Mouse (Mus musculus): Measurements from ENCODE around the gene Snx11. TPM values are rescaled to one million over a fixed set of nuclear protein-coding genes. Genes with fewer than 3 reads are reported as not detected.
"Not testable (repeated sequence)": the region's sequence is repeated elsewhere in the genome, so short reads cannot be mapped to it uniquely, and the experiment has no call there.

Snx11 gene
- polyA plus RNA-seq, 1 experiment from 2014 or later = 10.9 TPM

- Histone ChIP-seq H3K9me3 (replicated peaks) (no peaks in the 10 kb centered on the region), H3K4me3 (peak overlapping the region; percentile 73), H3K36me3 (no peaks in the 10 kb centered on the region; the same call in 1 of the 2 replicates), H3K27me3 (no peaks in the 10 kb centered on the region), H3K4me1 (replicated peaks) (peaks cover 28% of the 10 kb centered on the region), H3K27ac (no peak overlapping the region), H3K9ac (no peak overlapping the region; the same call in 1 of the 2 replicates), H3K4me2 (peak overlapping the region; percentile 81)
- no peak for ATAC-seq (replicated peaks; ENCODE audit: insufficient number of reproducible peaks, insufficient read depth, low FRiP score, low read depth)
- WGBS = 11% methylated on average over 1 of the region's 1 CpGs
Measured at GRCm38 (mm10) chr11:96790681-96791080, 13.3 kb upstream of the Snx11 start.

- ATAC-seq (replicated peaks; ENCODE audit: insufficient number of reproducible peaks, insufficient read depth, low FRiP score, low read depth) = no peak
- peak overlapping the region; percentile 82 for H3K9ac ChIP-seq
- peaks cover 28% of the 10 kb centered on the region for H3K4me1 ChIP-seq (replicated peaks)
- H3K27me3 ChIP-seq = no peaks in the 10 kb centered on the region
- H3K9me3 ChIP-seq (replicated peaks) = no peaks in the 10 kb centered on the region
- peak overlapping the region; percentile 73 for H3K4me3 ChIP-seq
- H3K27ac ChIP-seq = peak overlapping the region; percentile 97
- 13% methylated on average over 5 of the region's 5 CpGs for WGBS
- H3K4me2 ChIP-seq = peak overlapping the region; percentile 81
- no peaks in the 10 kb centered on the region; the same call in 1 of the 2 replicates for H3K36me3 ChIP-seq
Measured at GRCm38 (mm10) chr11:96789990-96790389, 12.6 kb upstream of the Snx11 start.

- peak; percentile 98 for ATAC-seq (replicated peaks; ENCODE audit: insufficient number of reproducible peaks, insufficient read depth, low FRiP score, low read depth)
- WGBS = under 1% methylated on average over 93 of the region's 93 CpGs
Measured at GRCm38 (mm10) chr11:96788871-96789795, 11.8 kb upstream of the Snx11 start, which contains the start of gene Cbx1. Gene Cbx1 (plus strand): TSS chr11:96789127.

GRCm38 (mm10) chr11:96786731-96787450 is 9.5 kb upstream of the Snx11 start:
- peaks cover 19% of the 10 kb centered on the region for H3K4me1 ChIP-seq (replicated peaks)
- H3K36me3 ChIP-seq = no peaks in the 10 kb centered on the region
- WGBS = 38% methylated on average over 9 of the region's 9 CpGs
- no peak overlapping the region for H3K27ac ChIP-seq
- H3K4me2 ChIP-seq = no peak overlapping the region
- no peaks in the 10 kb centered on the region for H3K9me3 ChIP-seq (replicated peaks)
- H3K4me3 ChIP-seq = no peak overlapping the region
- no peak for ATAC-seq (replicated peaks; ENCODE audit: insufficient number of reproducible peaks, insufficient read depth, low FRiP score, low read depth)
- no peak overlapping the region for H3K9ac ChIP-seq
- H3K27me3 ChIP-seq = no peaks in the 10 kb centered on the region

More at GRCm38 (mm10) chr11:96788871-96789795, 11.8 kb upstream of the Snx11 start, which contains the start of gene Cbx1:
- Histone ChIP-seq H3K27me3 (no peaks in the 10 kb centered on the region), H3K27ac (peak within 1 kb of the TSS; percentile 97), H3K4me1 (replicated peaks) (peaks cover 28% of the 10 kb centered on the region), H3K9ac (peak within 1 kb of the TSS; percentile 82), H3K4me3 (peak within 1 kb of the TSS; percentile 73), H3K36me3 (no peaks in the 10 kb centered on the region), H3K9me3 (replicated peaks) (no peaks in the 10 kb centered on the region), H3K4me2 (peak within 1 kb of the TSS; percentile 81)

GRCm38 (mm10) chr11:96784847-96785246 is 7.5 kb upstream of the Snx11 start:
- H3K36me3 ChIP-seq; H3K4me1 ChIP-seq (replicated peaks); ATAC-seq (replicated peaks; ENCODE audit: insufficient number of reproducible peaks, insufficient read depth, low FRiP score, low read depth); H3K27me3 ChIP-seq; H3K9me3 ChIP-seq (replicated peaks); H3K9ac ChIP-seq; H3K4me3 ChIP-seq; H3K4me2 ChIP-seq; H3K27ac ChIP-seq: not testable (repeated sequence)
- WGBS = 18% methylated on average over 7 of the region's 7 CpGs

- H3K9me3 ChIP-seq (replicated peaks) = no peaks in the 10 kb centered on the region
- H3K4me2 ChIP-seq = no peak overlapping the region
- no peak for ATAC-seq (replicated peaks; ENCODE audit: insufficient number of reproducible peaks, insufficient read depth, low FRiP score, low read depth)
- H3K9ac ChIP-seq = no peak overlapping the region
- H3K27ac ChIP-seq = no peak overlapping the region
- peaks cover 9% of the 10 kb centered on the region for H3K4me1 ChIP-seq (replicated peaks)
- no peaks in the 10 kb centered on the region for H3K36me3 ChIP-seq
- WGBS = 74% methylated on average over 2 of the region's 2 CpGs
- no peak overlapping the region for H3K4me3 ChIP-seq
- no peaks in the 10 kb centered on the region for H3K27me3 ChIP-seq
Measured at GRCm38 (mm10) chr11:96781425-96781824, 4.1 kb upstream of the Snx11 start.

GRCm38 (mm10) chr11:96780306-96780705 is 2.9 kb upstream of the Snx11 start:
- H3K4me1 ChIP-seq (replicated peaks) = peaks cover 11% of the 10 kb centered on the region
- H3K9ac ChIP-seq = no peak overlapping the region
- ATAC-seq (replicated peaks; ENCODE audit: insufficient number of reproducible peaks, insufficient read depth, low FRiP score, low read depth) = no peak
- no peak overlapping the region for H3K4me3 ChIP-seq
- H3K27ac ChIP-seq = no peak overlapping the region
- H3K27me3 ChIP-seq = no peaks in the 10 kb centered on the region
- H3K9me3 ChIP-seq (replicated peaks) = no peaks in the 10 kb centered on the region
- H3K36me3 ChIP-seq = no peaks in the 10 kb centered on the region
- WGBS = 71% methylated on average over 5 of the region's 5 CpGs
- no peak overlapping the region for H3K4me2 ChIP-seq

- peak overlapping the region; percentile 75 for H3K4me2 ChIP-seq
- H3K36me3 ChIP-seq; H3K27me3 ChIP-seq; H3K9me3 ChIP-seq (replicated peaks); ATAC-seq (replicated peaks; ENCODE audit: insufficient number of reproducible peaks, insufficient read depth, low FRiP score, low read depth): not testable (repeated sequence)
- WGBS = 62% methylated on average over 10 of the region's 10 CpGs
- peak overlapping the region; percentile 71 for H3K4me3 ChIP-seq
- peaks cover 11% of the 10 kb centered on the region for H3K4me1 ChIP-seq (replicated peaks)
- H3K9ac ChIP-seq = peak overlapping the region; percentile 49
- H3K27ac ChIP-seq = peak overlapping the region; percentile 72
Measured at GRCm38 (mm10) chr11:96778061-96778627, 785 bp upstream of the Snx11 start.

- peaks cover 14% of the 10 kb centered on the region; the same call in 1 of the 2 replicates for H3K36me3 ChIP-seq
- peaks cover 11% of the 10 kb centered on the region for H3K4me1 ChIP-seq (replicated peaks)
- H3K27ac ChIP-seq = no peak overlapping the region
- 46% methylated on average over 3 of the region's 3 CpGs for WGBS
- ATAC-seq (replicated peaks; ENCODE audit: insufficient number of reproducible peaks, insufficient read depth, low FRiP score, low read depth) = no peak
- no peaks in the 10 kb centered on the region for H3K9me3 ChIP-seq (replicated peaks)
- no peaks in the 10 kb centered on the region for H3K27me3 ChIP-seq
- peak overlapping the region; percentile 71; the same call in 1 of the 2 replicates for H3K4me3 ChIP-seq
- H3K9ac ChIP-seq = no peak overlapping the region
- H3K4me2 ChIP-seq = peak overlapping the region; percentile 75; the same call in 1 of the 2 replicates
Measured at GRCm38 (mm10) chr11:96776068-96776467, 1.3 kb downstream of the Snx11 start.

- H3K4me2 ChIP-seq = no peak overlapping the region
- H3K27me3 ChIP-seq = no peaks in the 10 kb centered on the region
- peaks cover 17% of the 10 kb centered on the region; the same call in 1 of the 2 replicates for H3K36me3 ChIP-seq
- no peak overlapping the region for H3K27ac ChIP-seq
- no peaks in the 10 kb centered on the region for H3K9me3 ChIP-seq (replicated peaks)
- H3K9ac ChIP-seq = no peak overlapping the region
- H3K4me3 ChIP-seq = no peak overlapping the region
- WGBS = 71% methylated on average over 7 of the region's 7 CpGs
- peaks cover 11% of the 10 kb centered on the region for H3K4me1 ChIP-seq (replicated peaks)
- no peak for ATAC-seq (replicated peaks; ENCODE audit: insufficient number of reproducible peaks, insufficient read depth, low FRiP score, low read depth)
Measured at GRCm38 (mm10) chr11:96775665-96776064, 1.7 kb downstream of the Snx11 start.

- WGBS = 79% methylated on average over 8 of the region's 8 CpGs
- ATAC-seq (replicated peaks; ENCODE audit: insufficient number of reproducible peaks, insufficient read depth, low FRiP score, low read depth) = no peak
- Histone ChIP-seq H3K9me3 (replicated peaks) (no peaks in the 10 kb centered on the region), H3K9ac (no peak overlapping the region), H3K27me3 (no peaks in the 10 kb centered on the region), H3K4me1 (replicated peaks) (peaks cover 11% of the 10 kb centered on the region), H3K4me3 (no peak overlapping the region), H3K4me2 (no peak overlapping the region), H3K36me3 (peaks cover 23% of the 10 kb centered on the region; the same call in 1 of the 2 replicates), H3K27ac (no peak overlapping the region)
Measured at GRCm38 (mm10) chr11:96775063-96775462, 2.3 kb downstream of the Snx11 start.

All from heart, embryonic 15.5 days (tissue).